Mouse (Mus musculus): ENCODE measurements at regions not wholly inside any gene's neighbourhood (a gene's known extent, or its start where the extent isn't known, plus 50 kb on each side); places are given as distances from the start of the nearest gene placed in this dataset.

DNA sequence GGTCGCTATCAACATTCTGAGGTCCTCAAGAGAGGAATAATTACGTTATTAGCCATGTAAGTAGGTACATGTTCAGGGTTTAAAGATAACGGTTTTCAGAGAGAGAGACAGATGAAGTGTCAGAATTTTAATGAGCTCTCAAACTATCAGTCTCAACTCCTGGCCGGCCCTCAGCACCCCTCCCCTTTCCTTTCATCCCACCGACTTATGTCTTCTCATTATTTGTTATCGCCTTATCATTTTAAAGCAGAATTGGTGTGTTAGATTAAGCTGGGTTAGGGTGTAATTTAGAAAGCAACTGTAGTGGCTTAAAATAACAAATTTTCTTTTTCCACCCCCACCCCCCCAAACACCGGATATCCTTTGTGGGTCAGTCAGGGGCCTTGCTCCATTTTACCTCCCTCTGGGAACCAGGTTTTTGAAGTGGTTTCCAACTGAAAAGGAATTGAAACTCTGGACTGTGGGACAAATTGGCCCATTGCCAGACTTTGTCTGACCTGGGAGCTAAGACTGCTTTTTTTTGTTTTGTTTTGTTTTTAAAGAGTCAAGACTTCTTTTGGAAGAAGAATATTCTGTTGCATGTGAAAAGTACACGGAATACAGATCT lies 72.5 kb upstream of the Ppp1r12a start:
- TF ChIP-seq CTCF (IDR thresholded peaks at IDR 0.05; ENCODE audit: control insufficient read depth, insufficient read depth, insufficient replicate concordance, low read depth, low read length) = no peak
- TF ChIP-seq POLR2A (IDR thresholded peaks at IDR 0.05; ENCODE audit: control insufficient read depth, low read depth, low read length) = no peak
